Mouse (Mus musculus) embryonic facial prominence, embryonic 10.5 days (tissue): ENCODE measurements around the gene Macf1. TPM values are rescaled to one million over a fixed set of nuclear protein-coding genes. Genes with fewer than 3 reads are reported as not detected.
"Not testable (repeated sequence)": the region's sequence is repeated elsewhere in the genome, so short reads cannot be mapped to it uniquely, and the experiment has no call there.

Source experiments
- DNase-seq: peaks from one replicate; pipeline ENCODE4 v3.0.0-alpha.2; 2017; ENCODE audit warnings: low spot score
- H3K27ac ChIP-seq: fragments of 300-500 bp; sonication (generic); replicated peaks from 2 replicates; pipeline ENCODE4 v1.5.1; 2016; ENCODE audit warnings: mild to moderate bottlenecking
- H3K27me3 ChIP-seq: fragments of 300-500 bp; sonication (generic); replicated peaks from 2 replicates; pipeline ENCODE4 v1.6.1; 2016; ENCODE audit warnings: low read depth, mild to moderate bottlenecking; ENCODE audit not compliant: poor library complexity, severe bottlenecking
- H3K36me3 ChIP-seq: fragments of 300-500 bp; sonication (generic); replicated peaks from 2 replicates; pipeline ENCODE4 v1.6.1; 2016; ENCODE audit warnings: mild to moderate bottlenecking, moderate library complexity
- H3K4me1 ChIP-seq: fragments of 300-500 bp; sonication (generic); 2 replicates; pipeline ENCODE4 v1.6.1; 2016
- H3K4me3 ChIP-seq: fragments of 300-500 bp; sonication (generic); 2 replicates; pipeline ENCODE4 v1.5.1; 2016; ENCODE audit warnings: mild to moderate bottlenecking, moderate library complexity
- H3K9me3 ChIP-seq: fragments of 300-500 bp; sonication (generic); 2 replicates; pipeline ENCODE4 v1.6.1; 2016; ENCODE audit warnings: mild to moderate bottlenecking
- WGBS: fragments of 180-500 bp; shearing (Covaris S2); methylation state at CpG from one replicate; pipeline ENCODE4 v1.1.7; 2016; 5-methylcytosine and 5-hydroxymethylcytosine counted together
- polyA plus RNA-seq: library from polyadenylated mRNA; unstranded; fragments of >200 nt; fragmentation: Nextera tagmentation; extraction: Ambion mirVana; gene quantifications from 2 replicates; pipeline ENCODE4 v1.2.1, GENCODE M21; 2016

The Macf1 gene
- polyA plus RNA-seq, 1 experiment from 2014 or later: 47.4 TPM

DNA sequence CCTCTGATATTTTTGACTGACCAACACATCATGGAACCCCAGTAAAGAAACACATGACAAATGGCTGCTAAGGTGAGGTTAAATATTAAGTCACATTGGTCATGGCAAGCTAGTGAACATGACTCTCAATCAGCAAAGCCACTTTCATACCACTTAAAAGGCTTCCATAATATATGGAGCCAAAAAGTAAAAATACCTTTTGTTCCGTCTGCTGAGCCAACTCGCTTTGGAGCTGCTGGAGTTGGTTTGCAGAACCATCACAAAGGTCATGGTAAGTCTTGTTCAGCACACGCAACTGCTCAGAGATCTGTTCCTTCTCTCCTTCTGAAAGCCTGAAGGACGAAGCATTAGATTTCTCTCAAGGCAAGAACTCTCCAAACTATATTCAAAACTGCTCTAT is 204.2 kb downstream of the Macf1 start:
- Histone ChIP-seq H3K36me3 (peaks cover 84% of the 10 kb centered on the region), H3K4me3 (no peak overlapping the region), H3K27me3 (no peaks in the 10 kb centered on the region), H3K4me1 (no peaks in the 10 kb centered on the region), H3K9me3 (no peaks in the 10 kb centered on the region), H3K27ac (no peak overlapping the region)
- no peak for DNase-seq
- WGBS: 95% methylated on average over 4 of the region's 4 CpGs

- Histone ChIP-seq H3K27ac (no peak overlapping the region), H3K4me1 (no peaks in the 10 kb centered on the region), H3K36me3 (peaks cover 86% of the 10 kb centered on the region), H3K9me3 (no peaks in the 10 kb centered on the region), H3K4me3 (no peak overlapping the region), H3K27me3 (no peaks in the 10 kb centered on the region)
- 75% methylated on average over 8 of the region's 8 CpGs for WGBS
- no peak for DNase-seq
Observed at GRCm38 (mm10) chr4:123478655-123479433, 205.3 kb downstream of the Macf1 start.

DNA sequence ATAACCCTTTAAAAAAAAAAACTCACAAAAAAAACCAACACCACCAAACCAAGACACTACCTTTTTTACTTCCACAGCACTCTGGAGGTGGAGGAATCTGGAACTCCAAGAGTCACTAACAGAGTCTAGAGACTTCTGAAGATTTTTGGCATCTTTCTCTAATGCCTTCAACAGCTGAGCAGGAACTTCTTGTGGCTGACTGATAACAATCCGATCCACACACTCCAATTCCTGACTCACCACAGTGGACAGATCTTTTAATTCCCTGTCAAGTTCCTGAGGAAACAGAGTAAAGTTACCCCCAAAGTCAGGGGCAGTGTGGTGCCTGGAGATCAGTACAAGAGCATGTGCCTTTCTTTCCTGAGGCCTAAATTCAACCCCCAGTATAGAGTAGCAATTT is 218.4 kb downstream of the Macf1 start:
- Histone ChIP-seq H3K9me3 (no peaks in the 10 kb centered on the region), H3K4me3 (no peak overlapping the region), H3K4me1 (no peaks in the 10 kb centered on the region), H3K27ac (no peak overlapping the region), H3K27me3 (no peaks in the 10 kb centered on the region), H3K36me3 (peaks cover 86% of the 10 kb centered on the region)
- no peak for DNase-seq
- 81% methylated on average over 1 of the region's 1 CpGs for WGBS

DNA sequence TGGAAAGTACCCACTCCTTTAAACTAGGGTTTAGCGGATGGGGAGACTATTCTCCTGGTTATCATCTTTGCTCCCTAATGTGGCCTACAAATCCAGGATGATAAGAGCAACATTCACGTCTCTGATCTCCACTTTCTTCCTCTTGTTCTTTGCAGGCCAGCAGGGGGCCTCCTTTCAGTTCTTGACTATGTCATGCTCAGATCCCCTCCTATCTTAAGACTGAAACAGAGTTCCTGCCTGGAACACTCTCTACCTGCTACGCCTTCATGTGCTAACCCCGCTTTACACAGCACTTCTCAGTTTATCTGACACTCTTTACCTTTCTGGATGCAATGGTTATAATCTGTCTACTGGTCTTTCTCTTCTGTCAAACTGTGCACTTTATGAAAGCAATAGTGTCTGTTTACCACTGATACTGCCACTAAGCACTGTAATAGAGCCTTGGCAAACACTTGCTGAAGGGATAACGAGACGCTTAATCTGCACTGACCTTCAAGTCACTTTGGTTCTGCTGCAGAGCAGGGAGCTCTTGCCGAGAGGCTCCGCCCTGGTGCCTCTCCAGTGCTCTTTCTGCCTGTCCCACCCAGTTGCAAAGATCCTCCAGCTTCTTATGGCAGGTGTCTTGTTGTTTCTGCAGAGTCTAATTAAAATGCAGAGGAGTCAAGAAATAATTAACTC is 223.4 kb downstream of the Macf1 start:
- no peak for DNase-seq
- Histone ChIP-seq H3K9me3 (no peaks in the 10 kb centered on the region), H3K36me3 (peaks cover 98% of the 10 kb centered on the region), H3K27me3 (no peaks in the 10 kb centered on the region), H3K27ac (no peak overlapping the region), H3K4me3 (no peak overlapping the region), H3K4me1 (no peaks in the 10 kb centered on the region)
- WGBS: 81% methylated on average over 8 of the region's 8 CpGs

DNA sequence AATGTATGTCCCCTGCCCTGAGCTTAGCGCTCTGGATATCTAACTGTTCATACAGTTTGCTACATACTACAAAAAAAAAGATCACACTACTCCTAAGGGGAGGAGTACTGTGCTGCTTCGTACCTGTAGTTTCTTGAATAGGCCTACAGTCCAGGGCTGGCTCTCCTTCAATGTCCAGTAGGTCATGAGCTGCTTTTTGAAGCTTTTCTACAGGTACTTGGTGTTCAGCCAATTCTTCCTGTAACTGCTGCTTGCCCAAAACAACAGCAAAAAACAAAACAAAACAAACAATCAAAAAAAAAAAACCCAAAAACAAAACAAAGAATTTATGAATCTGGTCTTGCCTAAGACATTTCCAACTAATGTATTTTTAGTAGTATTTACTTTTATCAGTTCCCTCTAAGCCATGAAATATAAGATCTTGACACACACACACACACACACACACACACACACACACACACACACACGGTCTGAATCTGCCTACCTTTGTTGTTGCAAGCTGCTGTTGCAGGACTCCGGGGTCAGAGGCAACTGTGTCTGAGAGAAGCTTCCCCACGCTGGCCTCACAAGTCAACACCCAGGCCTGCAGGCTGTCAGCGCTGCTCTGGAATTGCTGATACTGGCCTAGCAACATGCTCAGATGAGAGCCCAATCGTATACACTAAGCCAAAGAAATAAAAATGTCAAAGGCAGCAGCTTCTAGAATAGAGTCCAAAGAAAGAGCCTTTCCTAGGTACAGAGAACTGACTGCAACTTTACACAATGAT is 229.1 kb downstream of the Macf1 start:
- Histone ChIP-seq H3K4me3 (no peak overlapping the region), H3K4me1 (no peaks in the 10 kb centered on the region), H3K9me3 (no peaks in the 10 kb centered on the region), H3K36me3 (peaks cover 94% of the 10 kb centered on the region), H3K27ac (no peak overlapping the region), H3K27me3 (no peaks in the 10 kb centered on the region)
- DNase-seq: no peak
- WGBS: 84% methylated on average over 7 of the region's 7 CpGs

GRCm38 (mm10) chr4:123453729-123454128 is 230.4 kb downstream of the Macf1 start:
- DNase-seq: no peak
- no peaks in the 10 kb centered on the region for H3K27me3 ChIP-seq
- H3K36me3 ChIP-seq: peaks cover 94% of the 10 kb centered on the region
- no peak overlapping the region for H3K4me3 ChIP-seq
- H3K9me3 ChIP-seq: no peaks in the 10 kb centered on the region
- no peaks in the 10 kb centered on the region for H3K4me1 ChIP-seq
- WGBS: 93% methylated on average over 1 of the region's 1 CpGs
- no peak overlapping the region for H3K27ac ChIP-seq

DNA sequence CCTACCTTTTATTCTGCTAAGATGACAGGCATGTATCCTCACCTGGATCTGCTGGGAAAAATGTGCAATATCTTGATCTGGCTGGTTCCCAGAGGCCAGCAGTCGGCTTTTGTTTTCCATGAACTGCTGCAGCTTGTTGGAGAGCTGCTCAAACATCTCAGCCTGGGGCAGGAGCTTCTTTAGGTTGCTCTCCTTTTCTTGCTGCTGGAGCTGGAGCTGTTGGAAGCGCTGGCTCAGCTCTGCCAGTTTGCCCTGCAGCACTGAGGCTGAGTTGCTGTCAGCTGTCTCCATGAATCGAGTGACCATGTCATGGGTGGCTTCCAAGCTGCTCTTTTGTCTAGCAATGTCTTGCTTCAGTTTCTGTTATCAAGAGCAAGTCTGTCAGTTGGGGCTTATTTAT is 232.2 kb downstream of the Macf1 start:
- Histone ChIP-seq H3K4me3 (no peak overlapping the region), H3K4me1 (no peaks in the 10 kb centered on the region), H3K9me3 (no peaks in the 10 kb centered on the region), H3K27ac (no peak overlapping the region), H3K36me3 (peaks cover 94% of the 10 kb centered on the region), H3K27me3 (no peaks in the 10 kb centered on the region)
- no peak for DNase-seq
- 89% methylated on average over 3 of the region's 3 CpGs for WGBS

- DNase-seq: no peak
- Histone ChIP-seq H3K27me3 (no peaks in the 10 kb centered on the region), H3K4me1 (no peaks in the 10 kb centered on the region), H3K9me3 (no peaks in the 10 kb centered on the region), H3K4me3 (no peak overlapping the region), H3K36me3 (peaks cover 87% of the 10 kb centered on the region), H3K27ac (no peak overlapping the region)
Observed at GRCm38 (mm10) chr4:123449304-123449703, 234.9 kb downstream of the Macf1 start.

GRCm38 (mm10) chr4:123448015-123448414 is 236.1 kb downstream of the Macf1 start:
- H3K36me3 ChIP-seq: peaks cover 87% of the 10 kb centered on the region
- 95% methylated on average over 2 of the region's 2 CpGs for WGBS
- DNase-seq: no peak

GRCm38 (mm10) chr4:123447251-123447650 is 236.9 kb downstream of the Macf1 start:
- H3K27me3 ChIP-seq: no peaks in the 10 kb centered on the region

More at GRCm38 (mm10) chr4:123448015-123448414, 236.1 kb downstream of the Macf1 start:
- H3K4me3 ChIP-seq: no peak overlapping the region
- H3K27ac ChIP-seq: no peak overlapping the region
- H3K9me3 ChIP-seq: no peaks in the 10 kb centered on the region
- no peaks in the 10 kb centered on the region for H3K4me1 ChIP-seq
- H3K27me3 ChIP-seq: no peaks in the 10 kb centered on the region

DNA sequence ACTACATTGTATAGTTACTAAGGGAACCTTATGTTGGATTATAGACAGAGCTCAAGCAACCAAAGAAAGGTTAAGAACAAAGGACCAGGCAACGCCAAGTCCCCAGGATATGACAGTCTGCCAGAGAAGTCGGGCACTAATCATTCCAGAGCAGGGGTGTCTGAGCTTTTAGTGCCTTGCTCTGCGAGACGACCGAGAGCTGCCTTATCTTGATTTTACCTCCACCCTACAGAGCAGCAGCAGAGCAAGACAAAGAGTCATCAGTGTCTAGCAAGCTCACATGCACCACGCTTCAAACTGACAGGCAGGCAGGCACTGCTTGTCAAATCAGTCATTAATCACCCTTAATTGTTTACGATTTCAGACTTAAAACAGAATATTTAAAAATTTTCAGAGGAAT is 237.4 kb downstream of the Macf1 start:
- WGBS: 81% methylated on average over 7 of the region's 7 CpGs
- Histone ChIP-seq H3K27ac (no peak overlapping the region), H3K9me3 (no peaks in the 10 kb centered on the region), H3K4me3 (no peak overlapping the region), H3K27me3 (no peaks in the 10 kb centered on the region), H3K4me1 (no peaks in the 10 kb centered on the region), H3K36me3 (peaks cover 86% of the 10 kb centered on the region)
- DNase-seq: no peak

More at GRCm38 (mm10) chr4:123447251-123447650, 236.9 kb downstream of the Macf1 start:
- WGBS: 77% methylated on average over 3 of the region's 3 CpGs
- Histone ChIP-seq H3K4me1 (no peaks in the 10 kb centered on the region), H3K27ac (no peak overlapping the region), H3K4me3 (no peak overlapping the region), H3K9me3 (no peaks in the 10 kb centered on the region), H3K36me3 (peaks cover 87% of the 10 kb centered on the region)
- no peak for DNase-seq

DNA sequence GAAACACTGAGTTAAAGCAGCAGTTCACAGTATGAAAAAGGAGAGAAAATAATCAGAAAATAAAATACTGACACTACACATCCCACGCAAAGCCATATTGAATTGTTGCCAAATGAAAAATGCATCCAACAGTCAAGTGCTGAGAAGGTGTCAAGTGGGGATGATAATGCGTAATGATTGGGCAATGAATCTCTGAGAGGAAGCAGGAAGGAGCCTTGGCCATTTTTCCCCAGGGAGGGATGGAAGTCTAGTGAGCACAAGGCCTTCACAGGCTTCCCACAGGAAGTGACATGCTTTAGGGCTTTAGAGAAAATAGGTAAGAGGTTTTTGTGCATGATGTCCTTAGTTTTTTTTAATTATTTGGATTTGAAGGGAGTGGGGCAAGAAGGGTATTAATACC is 237.9 kb downstream of the Macf1 start:
- not testable (repeated sequence) for DNase-seq
- WGBS: 91% methylated on average over 2 of the region's 2 CpGs
- H3K36me3 ChIP-seq: peaks cover 86% of the 10 kb centered on the region

More for the DNA sequence above, 237.9 kb downstream of the Macf1 start:
- not testable (repeated sequence) for H3K27me3 ChIP-seq, H3K4me1 ChIP-seq, H3K9me3 ChIP-seq, H3K27ac ChIP-seq, H3K4me3 ChIP-seq
